Mouse (Mus musculus): ENCODE results near the gene Prss23. TPM values are rescaled to one million over a fixed set of nuclear protein-coding genes. Genes with fewer than 3 reads are reported as not detected.

The Prss23 gene
- total RNA-seq, 1 experiment from 2014 or later = not detected

DNA sequence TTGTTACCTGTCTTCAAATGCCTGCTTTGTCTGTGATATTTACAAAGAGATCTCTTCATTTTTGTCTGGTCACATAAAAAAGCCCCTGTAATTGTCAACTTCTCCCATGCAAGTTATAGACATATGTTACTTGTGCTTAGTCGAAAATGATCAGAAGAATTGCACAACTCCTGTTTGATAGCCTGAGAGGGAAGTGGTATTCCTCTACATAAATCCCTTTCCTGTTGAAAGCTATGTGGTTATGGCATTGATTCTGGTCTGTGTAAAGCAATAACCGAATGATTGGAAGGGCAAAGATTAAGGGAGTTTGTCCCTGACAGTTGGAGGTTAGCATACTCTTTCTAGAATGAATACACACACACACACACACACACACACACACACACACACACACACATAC lies 67.3 kb downstream of the Prss23 start:
- no peak for ATAC-seq (replicated peaks in 1 of 2; ENCODE audit: insufficient read depth in 1 of 2, low FRiP score in 2 of 2, low TSS enrichment in 1 of 2, low read depth in 1 of 2, poor library complexity in 2 of 2, severe bottlenecking in 2 of 2)

Other genes with a start within 250 kb of the Prss23 start
- gene Tmem135, start 123.0 kb downstream of the Prss23 start, total RNA-seq (2017) = 26.0 and 30.1 TPM in 2 replicates
- gene Fzd4, start 122.8 kb downstream of the Prss23 start, total RNA-seq (2017) = 2.0 and 2.1 TPM in 2 replicates
- gene Me3, start 105.2 kb upstream of the Prss23 start, total RNA-seq (2017) = not detected in 2 replicates